Mouse (Mus musculus) lung, adult 2 months (tissue): Measurements from ENCODE around the gene Olfr376.

Experiments
- CTCF ChIP-seq: fragments of 200-500 bp; IDR thresholded peaks from 2 replicates; pipeline ENCODE4 v1.5.1; 2011; ENCODE audit warnings: mild to moderate bottlenecking, low read length, control low read depth; ENCODE audit not compliant: insufficient read depth
- POLR2A ChIP-seq: fragments of 200-500 bp; IDR thresholded peaks from 2 replicates; pipeline ENCODE4 v1.6.1; 2011; ENCODE audit warnings: low read depth, mild to moderate bottlenecking, control low read depth, low read length, borderline replicate concordance; ENCODE audit errors: extremely low read depth

- TF ChIP-seq CTCF, result no peak
- TF ChIP-seq POLR2A, result no peak
Observed at GRCm38 (mm10) chr11:73329442-73329841, 41.6 kb upstream of the Olfr376 start, which contains the start of the genes Aspa, Gm49340 and Spata22.
